Mouse (Mus musculus) R1 (cell line): ENCODE results near the gene St6galnac6.

Source experiments
- DNase-seq: peaks from one replicate; pipeline ENCODE4 v3.0.0-alpha.2; 2018; ENCODE audit warnings: low read depth, low spot score

The St6galnac6 gene

DNA sequence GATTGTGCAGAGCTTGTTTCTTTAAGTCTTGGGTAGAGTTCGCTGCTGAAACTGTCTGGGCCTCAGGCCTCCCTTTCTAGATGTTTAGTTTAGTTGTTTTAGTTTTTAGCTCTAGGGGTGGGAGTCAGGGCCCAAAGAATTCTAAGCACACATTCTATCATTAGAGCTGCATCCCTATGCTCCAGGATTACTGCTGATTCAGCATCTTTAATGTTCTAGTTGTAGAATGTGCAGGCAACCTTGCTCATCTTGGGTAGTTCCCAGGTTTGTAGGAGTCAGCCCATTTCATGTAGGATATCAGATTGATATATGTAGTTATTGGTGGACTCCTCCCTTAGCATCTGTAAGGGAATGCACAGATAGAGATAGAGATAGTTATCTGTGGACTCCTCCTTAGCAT, 17.6 kb downstream of the St6galnac6 start:
- no peak for DNase-seq

DNA sequence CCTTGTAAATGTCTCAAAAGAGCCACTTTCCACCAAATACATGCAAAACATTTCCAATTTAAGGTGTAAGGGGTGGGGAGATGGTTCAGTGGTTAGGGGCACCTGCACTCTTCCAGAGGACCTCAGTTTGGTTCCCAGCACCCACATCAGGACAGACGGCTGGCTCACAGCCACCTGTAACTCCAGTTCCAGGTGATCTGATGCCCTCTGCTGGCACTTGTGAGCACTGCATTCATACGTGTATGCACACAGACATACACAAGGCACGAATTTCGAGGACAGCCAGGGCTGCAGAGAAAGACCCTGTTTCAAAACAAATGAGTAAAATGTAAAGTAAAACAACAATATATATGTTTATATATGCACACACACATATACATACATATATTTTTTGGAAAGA, 18.1 kb downstream of the St6galnac6 start:
- peak; percentile 78 for DNase-seq

DNA sequence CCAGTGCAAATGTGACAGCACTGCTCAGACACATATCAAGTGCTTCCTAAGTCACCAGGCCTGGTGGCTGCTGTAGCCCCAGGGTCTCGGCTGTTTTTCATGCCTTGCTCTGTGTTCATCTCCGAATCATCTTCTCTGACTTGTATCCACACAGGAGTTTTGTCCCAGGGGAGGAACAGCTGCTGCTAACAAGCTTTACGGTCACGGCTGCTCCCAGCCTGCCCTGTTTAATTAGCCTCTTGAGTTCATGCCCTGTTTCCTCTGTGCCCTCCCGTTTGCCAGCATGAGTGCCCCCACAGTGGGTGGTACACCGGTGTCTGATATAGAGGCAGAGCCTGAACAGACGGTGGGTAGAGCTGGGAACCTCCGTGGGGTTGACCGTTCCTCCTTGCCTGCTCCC, 18.5 kb downstream of the St6galnac6 start:
- DNase-seq, result no peak

DNA sequence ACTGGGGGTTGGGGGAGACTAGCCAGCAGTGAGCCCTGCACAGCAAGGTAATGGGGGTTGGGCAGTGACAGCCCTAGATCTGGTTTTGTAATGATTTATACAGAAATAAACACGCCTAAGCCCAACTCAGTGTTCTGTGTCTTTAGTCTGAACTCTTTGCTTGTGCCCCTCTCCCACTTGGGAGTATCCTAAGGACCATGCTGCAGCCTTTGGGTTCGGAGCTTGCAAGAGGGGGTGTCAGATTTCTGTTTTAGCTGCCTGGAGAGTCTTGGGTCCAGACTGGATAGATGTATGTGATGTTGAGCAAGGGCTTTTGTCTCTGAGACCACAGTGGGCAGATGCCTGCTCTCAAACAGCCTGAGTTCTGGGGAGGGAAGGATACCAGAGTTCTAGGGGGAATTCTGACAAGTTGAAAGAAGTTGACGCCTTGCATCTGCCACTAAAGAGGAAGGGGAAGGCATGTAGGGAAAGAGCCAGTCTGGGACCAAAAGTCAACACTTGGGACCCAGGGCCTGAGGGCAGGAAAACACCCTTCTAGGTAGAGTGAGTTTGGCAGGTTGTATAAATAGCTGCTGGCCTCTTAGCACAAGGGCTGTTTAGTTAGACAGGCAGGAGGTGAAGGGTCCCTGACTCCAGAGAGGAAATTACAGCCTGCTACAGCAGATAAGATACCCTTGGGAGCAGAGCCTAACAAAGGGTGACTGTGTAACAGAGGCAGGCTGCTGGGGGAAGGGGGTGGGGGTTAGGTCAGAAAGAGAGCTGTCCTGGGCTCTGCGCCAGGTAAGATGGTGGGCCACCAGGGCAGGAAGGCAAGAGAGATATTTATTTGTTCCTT, 21.4 kb downstream of the St6galnac6 start:
- DNase-seq, result no peak

DNA sequence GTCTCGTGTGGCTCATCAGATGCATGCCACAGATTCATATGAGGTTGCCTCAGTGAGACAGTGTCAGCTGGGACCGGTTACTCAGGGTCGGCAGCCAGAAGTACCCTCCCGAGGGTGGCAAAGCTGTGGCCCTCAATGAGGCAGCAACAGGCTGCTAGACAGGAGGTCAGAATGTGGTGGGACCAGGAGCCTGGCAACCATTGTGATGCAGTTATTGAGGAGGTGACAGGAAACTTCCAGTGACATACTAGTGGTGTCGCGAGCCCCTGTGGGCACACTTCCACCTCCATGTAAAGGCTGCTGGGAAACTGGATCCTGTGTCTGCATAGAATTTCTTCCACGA, 22.0 kb downstream of the St6galnac6 start, which contains the start of gene Ak1:
Gene Ak1, plus strand, starts transcription at position 242 of the 343 bp plus-strand sequence.
- no peak for DNase-seq

DNA sequence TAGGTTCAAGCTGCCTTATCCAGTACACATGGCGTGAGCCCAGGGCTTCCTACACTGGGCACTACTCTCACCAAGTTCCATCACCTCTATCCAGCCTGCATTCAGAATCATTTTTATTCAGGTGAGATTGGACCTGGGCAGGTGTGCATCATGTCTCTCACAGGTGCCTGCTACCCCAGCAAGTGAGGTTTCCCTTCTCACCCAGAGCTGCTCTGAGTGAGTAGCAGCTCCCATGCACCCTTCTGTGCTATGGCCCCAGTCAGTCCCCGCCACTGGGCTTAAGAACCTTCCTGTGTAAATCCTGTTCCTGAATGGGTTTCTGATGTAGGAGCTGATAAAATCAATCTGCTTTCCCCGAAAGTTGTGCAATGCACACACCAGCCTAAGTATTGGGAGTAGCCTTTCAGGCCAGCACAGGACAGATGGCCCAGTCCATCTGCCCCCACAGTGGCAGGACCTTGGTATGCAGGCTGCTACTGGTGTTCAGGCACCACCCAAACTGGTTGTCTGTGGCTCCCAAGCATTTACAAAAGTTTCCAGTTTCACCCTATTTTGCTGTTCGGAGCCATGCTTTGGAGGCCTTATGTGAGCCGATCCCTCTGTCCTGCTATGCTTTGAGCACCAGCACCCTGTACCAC, 24.7 kb downstream of the St6galnac6 start:
- no peak for DNase-seq

DNA sequence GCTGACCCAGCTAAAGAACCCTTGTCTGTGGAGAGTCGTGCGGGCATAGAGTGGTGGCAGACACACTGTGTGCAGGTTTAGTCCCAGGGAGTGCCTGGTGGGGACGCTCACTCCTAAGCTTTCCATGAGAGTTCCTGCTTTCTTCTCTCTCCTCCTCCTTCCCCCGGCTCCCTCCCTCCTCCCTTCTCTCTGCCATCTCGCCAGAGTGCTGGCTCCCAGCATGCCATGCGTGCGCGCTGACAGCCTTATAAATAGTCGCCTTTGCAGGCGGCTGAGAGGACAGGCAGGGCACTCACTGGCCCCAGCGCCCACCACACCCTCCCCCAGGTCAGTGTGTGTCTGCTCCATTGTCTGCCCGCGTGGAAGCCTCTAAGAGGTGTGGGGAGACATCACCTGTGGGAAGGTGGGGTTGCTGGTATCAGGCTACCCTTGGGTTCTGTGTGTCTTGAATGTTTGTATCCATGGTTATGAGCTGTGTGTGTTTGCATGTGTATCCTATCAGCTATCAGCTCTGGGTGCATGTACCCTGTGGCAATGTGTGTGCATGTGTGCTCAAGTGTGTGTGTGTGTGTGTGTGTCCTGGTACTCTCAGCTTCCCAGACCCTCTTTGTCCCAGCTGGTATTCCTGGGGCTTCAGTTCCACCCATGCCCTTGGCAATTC, 25.8 kb downstream of the St6galnac6 start:
- DNase-seq, result peak; percentile 39

DNA sequence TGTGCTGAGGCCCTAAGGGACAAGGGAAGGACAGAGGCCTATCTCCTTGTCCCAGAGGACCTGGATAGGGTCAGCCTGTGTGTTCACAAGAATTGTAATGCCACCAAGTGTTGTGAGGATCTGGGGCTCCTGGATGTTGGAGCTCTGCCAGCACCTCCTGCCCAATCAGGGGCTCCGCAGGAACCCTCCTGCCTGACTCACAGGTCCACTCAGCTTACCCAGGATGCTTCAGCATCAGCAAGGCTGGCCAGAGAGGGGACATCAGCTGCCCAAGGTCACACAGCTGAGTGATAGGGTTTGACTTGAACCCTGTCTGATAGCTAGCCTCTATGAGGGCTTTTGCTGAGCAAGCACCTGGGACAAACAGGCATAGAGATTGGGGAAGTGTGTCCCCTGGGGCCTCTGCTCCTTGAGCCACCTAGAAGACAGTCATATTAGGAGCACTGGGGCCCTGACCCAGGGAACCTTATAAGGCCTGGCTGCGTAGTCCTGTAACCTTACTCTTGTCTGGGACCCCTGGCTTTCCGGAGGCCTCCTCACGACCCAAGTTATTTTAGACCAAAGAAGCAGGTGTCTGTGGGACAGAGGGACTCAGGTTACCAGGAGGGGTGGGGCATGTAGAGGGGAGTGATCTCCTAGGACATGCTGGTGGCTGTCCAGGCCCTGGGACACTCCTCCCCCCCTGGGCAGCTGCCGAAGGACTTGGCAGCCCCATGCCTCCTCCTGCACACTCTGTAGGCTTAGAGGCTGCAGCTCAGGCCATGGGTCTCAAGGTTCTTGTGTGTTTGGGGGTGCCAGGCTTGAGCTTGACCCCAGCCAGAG, 26.6 kb downstream of the St6galnac6 start:
- DNase-seq, result no peak

DNA sequence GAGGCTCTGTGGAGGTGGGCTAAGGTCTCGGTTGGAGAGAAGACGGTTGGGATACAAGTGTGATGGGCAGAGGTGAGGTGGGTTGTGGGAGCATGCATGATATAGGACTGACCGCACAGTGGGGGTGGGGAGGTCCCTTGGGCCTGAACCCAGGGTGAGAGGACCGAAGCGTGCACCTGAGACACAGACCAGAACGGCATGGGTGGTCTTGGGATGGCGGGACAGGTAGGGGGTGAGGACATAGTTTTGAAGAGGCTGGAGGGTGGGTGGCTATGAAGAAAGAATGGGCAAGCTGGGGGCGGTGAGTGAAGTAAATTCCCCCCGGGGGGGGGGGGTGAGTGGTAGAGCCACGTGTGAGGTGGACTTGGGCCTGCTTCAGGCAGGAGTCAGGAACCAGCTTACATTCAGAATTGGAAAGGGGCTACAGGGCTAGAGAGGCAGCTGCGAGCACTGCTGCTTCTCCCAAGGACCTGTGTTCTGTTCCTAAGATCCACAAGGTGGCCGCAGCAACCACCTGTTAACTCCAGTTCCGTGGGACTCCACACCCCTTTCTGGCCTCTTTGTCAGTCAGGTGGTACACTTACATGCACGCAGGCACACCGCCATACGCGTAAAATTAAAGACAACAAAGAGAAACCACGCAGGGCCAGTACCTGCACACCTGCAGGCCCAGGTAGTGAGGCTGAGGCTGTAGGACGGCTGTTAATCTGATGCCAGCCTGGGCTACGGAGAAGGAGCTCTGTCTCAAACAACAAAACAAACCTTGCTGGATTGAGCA, 27.9 kb downstream of the St6galnac6 start:
- DNase-seq, result peak; percentile 71

DNA sequence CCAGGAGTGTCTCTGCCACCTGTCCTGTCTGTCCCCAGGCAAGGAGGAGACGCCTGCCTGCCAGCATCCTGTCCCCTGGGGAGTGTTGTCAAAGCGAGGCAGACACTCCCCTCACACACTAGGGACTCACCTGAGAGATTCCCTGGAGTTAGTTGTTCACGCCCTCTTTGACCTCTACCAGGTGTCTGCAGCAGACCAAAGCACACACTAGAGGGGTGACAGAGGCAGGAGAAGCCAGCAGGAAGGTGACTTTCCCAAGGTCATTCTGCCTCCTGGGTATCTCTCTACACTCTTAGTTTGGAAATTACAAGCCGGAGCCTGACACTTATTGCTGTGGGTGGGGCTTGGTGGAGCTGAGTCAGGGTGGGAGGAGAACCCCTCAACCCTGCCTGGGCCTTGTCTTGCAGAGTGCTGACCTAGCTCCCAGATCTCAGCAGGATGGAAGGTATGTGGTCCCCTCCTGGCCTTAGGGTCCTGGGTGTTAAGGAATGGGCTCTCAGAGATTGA, 28.6 kb downstream of the St6galnac6 start:
- peak; percentile 82 for DNase-seq

DNA sequence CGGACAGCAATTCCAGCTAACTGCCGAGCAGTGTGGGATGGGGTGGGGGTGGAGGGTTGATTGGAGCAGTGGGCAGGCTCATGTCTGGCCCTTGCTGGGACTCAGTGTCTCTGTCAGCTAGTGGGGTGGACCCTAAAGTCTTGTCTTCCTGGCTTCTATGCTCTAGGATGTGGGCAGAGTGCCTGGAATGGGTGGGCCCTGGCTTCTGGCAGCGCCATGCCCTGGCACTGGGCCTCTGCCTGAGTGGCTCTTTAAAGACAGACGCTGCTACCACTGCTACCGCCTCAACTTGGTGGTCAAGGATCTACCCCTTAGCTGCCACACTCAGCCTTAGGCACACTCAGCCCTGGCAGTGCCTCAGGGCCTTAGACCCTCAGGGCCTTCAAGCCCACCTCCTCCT, 29.2 kb downstream of the St6galnac6 start:
- DNase-seq, result no peak

DNA sequence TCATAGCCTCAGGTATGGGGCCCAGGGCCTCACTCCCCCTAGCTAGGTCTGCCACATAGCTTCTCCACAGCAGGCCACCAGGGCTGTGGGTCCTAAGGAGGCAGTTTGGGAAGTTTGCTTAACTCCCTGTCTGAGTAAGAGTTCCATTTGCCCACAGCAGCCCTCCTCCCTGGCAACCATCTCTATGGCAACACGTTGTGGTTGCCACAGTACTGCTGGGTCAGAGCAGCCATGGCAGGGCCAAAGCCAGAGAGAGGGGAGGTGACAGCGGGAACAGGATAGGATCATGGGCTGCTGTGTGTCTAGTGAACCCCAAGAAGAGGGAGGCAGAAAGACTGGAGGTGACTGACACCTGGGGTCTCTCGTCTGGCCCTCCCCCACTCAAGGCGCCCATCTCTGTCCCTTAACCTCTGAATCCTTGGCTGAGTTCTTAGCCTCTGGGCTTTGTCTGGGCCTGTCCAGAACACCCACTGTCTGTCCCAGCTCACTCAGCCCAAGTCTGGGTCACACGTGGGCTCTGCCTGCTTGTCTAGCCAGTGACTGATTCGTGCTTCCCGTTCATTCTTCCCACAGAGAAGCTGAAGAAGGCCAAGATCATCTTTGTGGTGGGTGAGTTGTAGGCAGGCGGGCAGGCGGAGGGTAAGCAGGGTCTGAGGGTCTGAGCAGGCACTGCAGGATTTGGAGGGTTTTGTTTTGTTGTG, 29.9 kb downstream of the St6galnac6 start:
- DNase-seq, result peak; percentile 97

DNA sequence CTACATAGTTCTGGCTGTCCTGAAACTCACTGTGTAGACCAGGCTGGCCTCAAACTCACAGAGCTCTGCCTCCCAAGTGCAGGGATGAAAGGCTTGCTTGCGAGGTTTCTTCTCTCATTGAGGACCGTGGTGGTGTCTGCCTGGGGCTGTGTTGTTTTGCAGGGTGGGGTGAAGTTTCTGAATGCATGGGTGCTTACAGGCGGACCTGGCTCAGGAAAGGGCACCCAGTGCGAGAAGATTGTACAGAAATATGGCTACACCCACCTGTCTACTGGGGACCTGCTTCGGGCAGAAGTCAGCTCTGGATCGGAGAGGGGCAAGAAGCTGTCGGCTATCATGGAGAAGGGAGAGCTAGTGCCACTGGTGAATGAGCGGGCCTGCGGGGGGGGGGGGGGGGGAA, 30.5 kb downstream of the St6galnac6 start:
- no peak for DNase-seq

DNA sequence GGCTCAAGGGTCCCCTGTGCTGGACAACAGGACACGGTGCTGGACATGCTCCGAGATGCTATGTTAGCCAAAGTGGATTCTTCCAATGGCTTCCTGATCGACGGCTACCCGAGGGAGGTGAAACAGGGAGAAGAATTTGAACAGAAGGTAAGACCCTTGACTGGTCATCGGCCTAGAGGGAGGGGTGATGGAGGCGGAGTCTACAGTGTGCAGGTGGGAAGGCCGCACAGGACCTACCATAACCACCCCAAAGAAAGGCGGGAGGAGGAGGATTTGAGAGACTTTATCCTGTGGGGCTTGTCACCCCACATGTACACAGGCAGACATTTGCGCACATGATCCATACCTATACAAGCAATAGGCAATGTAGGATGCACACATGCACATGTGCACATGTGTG, 31.5 kb downstream of the St6galnac6 start:
- DNase-seq, result no peak

DNA sequence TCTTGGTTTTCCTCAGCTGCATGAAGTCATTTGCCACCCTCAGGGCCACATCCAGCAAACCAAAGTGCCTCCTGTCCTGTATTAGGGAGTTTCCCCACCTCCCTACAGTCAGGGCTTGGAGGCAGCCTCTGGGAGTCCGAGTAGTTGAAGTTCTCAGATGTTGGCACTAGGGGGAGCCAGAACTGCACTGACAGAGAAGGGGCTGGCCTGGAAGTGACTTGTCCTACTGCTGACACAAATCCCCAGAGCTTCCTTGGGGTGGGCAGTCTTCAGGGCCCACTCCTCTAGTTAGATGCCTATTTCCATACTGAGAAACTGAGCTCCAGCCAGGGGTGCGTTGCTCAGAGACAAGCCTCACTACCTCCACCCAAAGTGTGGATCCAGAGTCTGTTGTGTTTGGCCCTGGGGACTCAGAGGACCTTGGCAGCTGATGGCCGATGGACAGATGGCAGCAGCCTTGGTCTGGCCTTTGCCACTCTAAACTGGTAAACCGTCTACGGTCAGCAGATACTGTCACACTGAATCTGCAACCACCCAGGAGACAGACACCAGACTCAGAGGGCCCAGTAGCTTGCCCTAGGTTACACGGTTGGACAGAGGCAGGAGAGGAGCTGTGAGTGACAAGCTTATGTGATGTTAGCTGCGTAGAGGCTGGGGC, 32.4 kb downstream of the St6galnac6 start:
- peak; percentile 87 for DNase-seq

DNA sequence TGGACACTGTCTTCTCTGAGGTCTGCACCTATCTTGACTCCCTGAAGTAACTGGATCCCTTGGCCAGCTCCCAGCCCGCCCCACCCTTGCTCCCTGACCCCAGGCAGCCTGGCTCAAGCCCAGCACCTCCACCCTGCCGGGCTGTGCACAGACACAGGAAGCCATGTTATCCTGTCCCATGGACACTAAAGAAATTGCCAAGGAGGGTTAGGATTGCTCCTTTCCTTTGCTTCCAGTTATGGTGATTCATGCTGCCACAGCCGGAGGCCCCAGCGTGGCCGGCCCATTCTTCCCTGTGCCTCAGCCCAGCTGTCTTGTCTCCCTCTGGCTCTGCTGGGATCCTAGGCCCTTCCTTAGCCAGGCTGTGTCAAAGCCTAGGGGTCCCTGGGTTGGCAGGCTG, 34.2 kb downstream of the St6galnac6 start:
- no peak for DNase-seq

DNA sequence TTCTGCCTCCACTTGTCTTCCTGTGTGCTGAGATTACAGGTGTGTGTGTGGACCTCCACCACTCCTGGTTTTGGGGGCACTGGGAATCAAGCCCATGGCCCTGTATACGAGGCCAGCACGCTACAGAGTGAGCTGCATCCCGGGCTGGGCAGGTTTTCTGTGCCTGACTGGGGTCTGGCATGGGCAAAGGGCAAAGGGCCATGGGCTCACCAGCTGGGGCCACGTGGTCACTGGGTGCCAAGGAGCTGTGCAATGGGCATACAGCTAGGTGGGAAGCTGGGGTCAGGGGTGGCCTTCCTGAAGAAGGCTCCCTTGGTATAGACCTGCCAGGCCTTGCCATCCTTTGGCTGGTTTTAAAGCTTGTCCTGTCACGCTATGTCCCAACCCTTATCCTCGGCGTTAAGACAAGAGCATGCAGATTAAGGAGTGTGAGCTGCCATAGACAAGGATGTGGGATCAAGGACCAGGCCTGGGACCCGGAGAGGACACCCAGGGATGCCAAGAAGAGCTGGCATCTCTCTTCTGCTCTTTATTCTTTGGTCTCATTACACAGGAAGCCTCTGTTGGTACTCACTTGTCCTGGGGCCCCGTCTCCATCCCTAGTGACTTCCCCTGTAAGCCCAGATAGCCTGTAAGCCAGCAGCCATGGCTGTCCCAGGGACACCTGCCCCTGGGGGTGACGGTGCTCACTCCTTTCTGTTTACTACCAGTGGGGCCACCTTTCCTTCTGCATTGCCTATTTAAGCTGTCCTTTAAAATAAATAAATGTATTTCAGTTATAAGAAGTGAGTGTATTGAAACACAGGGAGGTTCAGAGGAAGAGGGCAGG, 35.0 kb downstream of the St6galnac6 start:
- no peak for DNase-seq

DNA sequence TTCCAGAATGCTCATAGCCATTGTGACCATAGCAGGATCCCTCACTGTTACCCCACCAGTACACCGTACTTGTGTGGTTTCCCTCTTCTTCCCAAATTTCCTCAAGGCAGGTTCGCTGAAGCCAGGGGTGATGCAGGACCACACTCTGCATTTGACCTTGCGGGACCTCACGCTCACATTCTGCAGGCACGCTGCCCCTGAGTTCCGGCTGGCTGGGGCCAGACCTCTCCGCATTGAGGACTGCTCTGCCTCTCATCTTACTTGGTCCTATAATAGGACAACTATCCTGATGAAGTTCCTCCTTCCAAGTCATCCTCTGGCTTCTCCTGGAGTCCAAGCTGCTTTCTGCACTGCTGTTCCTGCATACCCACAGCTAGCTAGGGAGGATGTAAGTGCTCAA, 37.1 kb downstream of the St6galnac6 start:
- DNase-seq, result no peak

DNA sequence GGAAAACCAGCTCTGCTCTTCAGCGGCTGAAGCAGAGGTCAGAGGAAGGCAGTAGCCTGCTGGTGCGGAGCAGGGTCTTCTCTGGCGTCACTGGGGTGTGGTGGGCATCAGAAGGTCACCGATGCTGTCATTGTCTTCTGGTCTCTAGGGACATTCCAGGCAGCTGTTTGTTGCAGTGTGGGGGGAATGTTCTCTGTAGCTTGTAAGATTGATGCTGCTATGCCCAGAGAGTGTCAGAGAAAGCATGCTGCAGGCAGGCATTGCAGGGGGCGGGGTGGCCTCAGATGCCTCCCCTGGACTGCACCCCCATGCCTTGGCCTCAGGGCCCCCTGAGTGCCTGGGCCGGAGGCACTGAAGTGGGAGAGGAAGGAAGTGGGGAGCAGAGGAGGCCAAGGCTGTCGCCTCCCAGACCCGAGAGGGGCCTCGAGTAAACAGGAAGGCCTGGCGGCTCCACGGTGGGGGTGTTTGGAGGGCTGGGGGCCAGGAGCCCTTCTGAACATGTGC, 38.3 kb downstream of the St6galnac6 start:
- DNase-seq, result peak; percentile 22
